Mouse (Mus musculus) left cerebral cortex, postnatal 10 days (tissue): ENCODE data around the gene Rnf32. TPM values are rescaled to one million over a fixed set of nuclear protein-coding genes. Genes with fewer than 3 reads are reported as not detected.

Source experiments
- DNase-seq, 2 experiments: peaks; one replicate each; pipeline ENCODE4 v3.0.0; 2021 to 2022; ENCODE audit warnings: low spot score in 2 of 2, mixed read lengths in 1 of 2; ENCODE audit errors: extremely low spot score in 1 of 2
- intact Hi-C: fragments of 180-260 bp; cut with DNase I; formaldehyde crosslinking; loops from one replicate; pipeline ENCODE4 v1.15.1; 2025
- total RNA-seq, 2 experiments: library from RNA; stranded (reverse); gene quantifications; 2 replicates each; pipeline ENCODE4 v1.2.3; 2021

Gene Rnf32
- total RNA-seq, 2 experiments from 2014 or later, result 15.7 to 18.7 TPM

GRCm38 (mm10) chr5:29251496-29251873 is 55.7 kb downstream of the Rnf32 start:
- intact Hi-C loops, result no loop called here
- DNase-seq, result no peak

DNA sequence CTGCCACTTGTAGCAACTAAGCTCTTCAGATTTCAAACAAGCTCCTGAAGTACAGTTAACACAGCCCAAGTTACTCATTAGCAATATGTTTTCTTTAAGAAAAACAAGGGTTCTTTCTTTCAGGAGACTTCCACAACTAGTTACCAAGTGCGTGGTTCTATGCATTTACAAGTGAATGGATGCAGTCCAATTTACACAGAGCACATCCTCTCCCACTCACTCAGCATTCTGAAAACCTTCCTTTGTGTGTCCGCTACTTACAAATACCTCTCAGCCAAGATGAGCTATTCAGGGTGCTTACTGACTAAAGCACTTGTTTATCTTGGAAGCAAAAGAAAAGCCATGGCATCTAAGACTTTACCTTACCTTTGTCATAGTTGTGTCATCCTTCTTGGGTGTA is 58.1 kb downstream of the Rnf32 start:
- DNase-seq, result no peak

DNA sequence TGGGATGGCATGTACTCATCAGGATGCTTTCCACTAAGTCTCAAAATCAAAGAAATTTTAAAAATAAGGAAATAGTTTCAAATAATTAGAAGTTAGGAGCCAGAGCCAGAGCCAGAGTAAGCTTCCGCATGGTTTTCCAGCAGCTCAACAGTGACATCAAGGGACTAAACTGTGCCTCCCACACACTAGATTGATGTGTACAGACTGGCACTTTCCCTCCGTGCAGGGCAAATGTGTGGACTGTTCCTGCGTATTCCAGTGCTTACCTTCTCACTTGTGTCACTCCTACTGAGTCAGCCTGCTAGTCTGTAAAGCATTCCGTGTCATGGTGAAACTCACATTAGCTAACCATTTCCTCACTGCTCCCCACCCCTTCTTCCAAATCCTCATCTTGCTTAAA is 75.1 kb downstream of the Rnf32 start:
- intact Hi-C loops, result no loop called here
- DNase-seq, result no peak

More for the DNA sequence above, 58.1 kb downstream of the Rnf32 start:
- intact Hi-C loops, result no loop called here

DNA sequence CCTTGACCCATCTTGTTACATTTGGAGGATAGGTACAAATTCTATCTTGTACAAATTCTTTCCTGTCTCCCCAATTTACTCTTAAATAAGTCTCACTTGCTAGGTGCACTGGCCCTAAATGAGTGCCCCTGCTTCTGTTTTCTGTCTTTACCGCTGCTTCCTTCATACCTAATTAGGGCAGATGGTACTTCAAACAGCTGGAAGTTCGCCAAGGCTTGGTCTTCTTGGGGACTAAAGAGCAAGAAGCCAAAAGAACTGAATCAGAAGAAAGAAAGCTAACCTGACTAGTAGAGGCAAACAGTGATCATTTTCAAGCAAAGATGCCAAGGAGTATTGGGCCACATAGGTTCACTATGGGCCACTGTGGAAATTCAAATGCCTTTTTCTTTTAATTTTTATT is 77.6 kb downstream of the Rnf32 start:
- intact Hi-C loops, result no loop called here
- no peak for DNase-seq

DNA sequence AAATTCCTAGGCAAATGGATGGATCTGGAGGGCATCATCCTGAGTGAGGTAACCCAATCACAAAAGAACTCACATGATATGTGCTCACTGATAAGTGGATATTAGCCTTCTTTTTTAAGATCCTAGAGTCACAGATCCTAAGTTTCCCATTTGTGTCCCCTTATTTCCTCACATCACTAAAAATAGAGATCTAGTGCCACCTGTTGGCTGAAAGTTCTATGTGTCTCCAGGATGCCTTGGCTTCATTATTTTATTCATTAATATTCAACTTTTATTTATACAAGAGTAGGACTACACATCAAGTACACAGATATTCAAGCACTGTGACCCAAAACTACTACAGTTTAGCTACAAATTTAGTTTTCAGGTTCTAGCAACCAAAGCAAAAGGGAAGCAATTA is 79.0 kb downstream of the Rnf32 start:
- no peak for DNase-seq
- intact Hi-C loops, result no loop called here

Other genes with a start within 250 kb of the Rnf32 start
- 10 to 100 TPM; 40.6 to 42.0 TPM for gene Lmbr1, start 182.4 kb downstream of the Rnf32 start, total RNA-seq
- gene Nom1, start 238.7 kb downstream of the Rnf32 start, total RNA-seq, result 10 to 100 TPM; 19.8 to 22.8 TPM